Mouse (Mus musculus) T-cell, adult 2 months (primary cell): ENCODE results near the gene Lta.

ENCODE experiments used
- DNase-seq: peaks from one replicate; pipeline ENCODE4 v3.0.0; 2022; ENCODE audit warnings: low spot score

The Lta gene

DNA sequence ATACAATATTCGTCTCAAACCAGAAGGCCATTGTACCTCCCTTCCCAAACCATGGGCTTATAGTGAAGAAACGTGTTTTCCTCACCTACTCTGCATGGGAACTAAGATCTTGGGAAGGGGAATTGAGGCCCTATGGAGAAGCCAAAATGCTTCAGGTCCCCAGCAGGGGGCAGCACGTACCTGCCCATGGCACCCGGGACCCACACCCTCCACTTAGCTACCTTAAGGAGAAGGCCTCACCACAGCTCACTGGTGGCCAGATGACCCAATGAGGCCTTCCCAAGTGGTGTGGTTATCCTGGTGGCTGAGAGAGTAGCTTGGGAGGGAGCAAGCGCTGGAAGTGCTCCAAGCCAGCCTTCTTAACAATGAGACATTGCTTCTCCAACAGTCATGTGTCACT, 26.6 kb downstream of the Lta start:
- peak; percentile 76 for DNase-seq

DNA sequence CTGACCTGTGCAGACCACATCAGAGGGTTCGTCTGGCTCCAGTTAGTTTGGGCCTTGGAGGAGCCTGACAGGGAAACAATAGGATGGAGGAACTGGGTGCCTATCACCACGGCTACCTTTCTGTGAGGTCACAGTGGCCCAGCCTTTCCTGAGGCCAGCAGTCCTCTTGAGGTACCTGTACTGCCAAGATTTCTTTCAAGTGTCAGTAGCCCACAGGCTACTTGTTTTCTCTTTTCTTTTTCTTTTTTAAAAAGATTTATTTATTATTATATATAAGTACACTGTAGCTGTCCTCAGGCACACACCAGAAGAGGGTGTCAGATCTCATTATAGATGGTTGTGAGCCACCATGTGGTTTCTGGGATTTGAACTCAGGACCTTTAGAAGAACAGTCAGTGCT, 29.2 kb downstream of the Lta start, which contains the start of gene Aif1:
Gene Aif1, minus strand, starts transcription at position 101 of the 400 bp plus-strand sequence.
- no peak for DNase-seq

DNA sequence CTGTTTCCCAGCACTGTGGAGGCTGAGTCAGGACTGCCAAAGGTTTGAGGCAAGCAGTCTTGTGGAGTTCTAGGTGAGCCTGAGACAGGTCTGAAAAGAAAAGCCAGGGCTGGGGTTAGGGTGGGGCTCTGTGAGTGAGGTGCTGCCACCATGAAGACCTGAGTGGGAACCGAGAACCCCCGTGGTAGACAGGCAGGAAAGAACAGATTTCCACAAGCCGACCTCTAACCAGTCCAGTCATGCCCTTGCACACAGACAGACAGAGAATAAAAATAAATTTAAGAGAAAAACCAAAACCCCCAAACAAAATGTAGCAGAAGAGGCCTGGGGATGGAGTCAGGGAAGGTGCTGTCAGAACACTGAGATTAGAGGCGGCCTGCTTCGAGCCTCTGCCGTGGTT, 29.8 kb downstream of the Lta start:
- no peak for DNase-seq

DNA sequence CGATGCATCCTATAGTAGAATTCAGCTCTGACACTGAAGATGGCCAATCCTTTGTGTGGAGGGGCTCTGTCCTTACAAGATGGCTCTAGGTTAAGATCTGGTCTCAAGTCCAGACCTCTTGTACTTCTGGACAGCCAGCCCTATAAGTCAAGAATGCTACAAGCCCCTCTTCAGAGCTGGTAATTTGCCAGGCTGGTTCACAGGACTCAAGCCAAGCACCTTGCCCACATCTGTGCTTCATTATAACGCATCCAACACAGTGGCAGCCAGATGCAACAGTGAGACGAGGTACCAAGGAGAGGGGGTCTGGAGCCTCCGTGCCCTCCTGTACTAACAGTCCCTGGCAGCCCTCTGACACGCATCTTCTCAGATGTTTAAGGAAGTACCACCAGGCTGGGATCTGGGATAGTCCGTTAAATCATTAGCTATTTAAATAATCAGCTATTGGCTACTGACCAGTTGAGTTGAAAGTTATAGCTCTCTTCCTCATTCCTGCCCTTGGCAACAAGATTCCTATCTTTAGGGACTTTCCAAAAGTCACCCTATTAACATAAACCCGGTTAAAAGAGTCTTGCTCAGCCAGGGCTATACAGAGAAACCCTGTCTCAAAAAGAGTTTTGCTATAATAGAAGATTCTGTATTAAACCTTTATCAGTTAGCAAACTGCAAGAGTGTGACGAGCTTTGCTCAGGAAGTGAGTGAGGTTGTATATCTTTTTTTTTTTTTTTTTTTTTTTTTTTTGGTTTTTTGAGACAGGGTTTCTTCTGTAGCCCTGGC, 30.8 kb downstream of the Lta start:
- DNase-seq = no peak

- DNase-seq = peak; percentile 47
Measured at GRCm38 (mm10) chr17:35173329-35173728, 31.8 kb downstream of the Lta start.

DNA sequence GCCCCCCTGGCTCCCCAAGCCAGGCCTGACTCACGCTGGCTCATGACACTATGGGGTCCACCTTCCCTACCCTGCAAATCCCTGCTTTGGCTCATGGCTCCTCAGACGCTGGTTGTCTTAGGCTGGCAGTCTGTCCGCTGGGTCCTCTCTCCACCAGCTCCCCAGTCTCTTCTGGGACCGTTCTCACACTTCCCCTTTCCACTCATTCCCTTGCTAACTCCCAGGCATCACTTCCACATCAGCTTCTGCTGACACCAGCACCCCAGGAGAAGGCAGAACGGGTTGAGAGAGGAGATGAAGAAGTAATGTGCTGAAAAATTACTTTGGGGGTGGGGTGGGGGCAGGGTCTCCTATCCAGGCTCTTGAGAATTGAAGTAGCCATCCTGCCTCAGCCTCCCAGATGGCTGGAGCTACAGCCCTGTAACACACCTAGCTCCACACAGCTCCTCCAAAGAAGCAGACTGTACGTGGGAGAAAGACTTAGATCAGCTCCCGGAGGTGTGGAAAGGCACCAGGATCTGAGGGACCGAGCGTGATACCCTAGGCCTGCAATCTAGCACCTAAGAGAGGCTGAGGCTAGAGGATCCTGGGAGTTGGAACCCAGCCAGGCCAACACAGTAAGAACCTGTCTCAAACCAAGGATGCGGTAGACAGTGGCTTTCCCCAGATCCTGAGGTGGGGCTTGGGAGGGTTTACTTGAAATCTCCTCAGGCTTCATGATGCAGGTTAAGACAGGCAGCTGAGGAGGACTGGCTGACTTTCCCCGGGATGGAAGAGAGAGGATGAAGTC, 32.5 kb downstream of the Lta start:
- DNase-seq = peak; percentile 66

- peak; percentile 54 for DNase-seq
Measured at GRCm38 (mm10) chr17:35168541-35169207, 36.5 kb downstream of the Lta start.

DNA sequence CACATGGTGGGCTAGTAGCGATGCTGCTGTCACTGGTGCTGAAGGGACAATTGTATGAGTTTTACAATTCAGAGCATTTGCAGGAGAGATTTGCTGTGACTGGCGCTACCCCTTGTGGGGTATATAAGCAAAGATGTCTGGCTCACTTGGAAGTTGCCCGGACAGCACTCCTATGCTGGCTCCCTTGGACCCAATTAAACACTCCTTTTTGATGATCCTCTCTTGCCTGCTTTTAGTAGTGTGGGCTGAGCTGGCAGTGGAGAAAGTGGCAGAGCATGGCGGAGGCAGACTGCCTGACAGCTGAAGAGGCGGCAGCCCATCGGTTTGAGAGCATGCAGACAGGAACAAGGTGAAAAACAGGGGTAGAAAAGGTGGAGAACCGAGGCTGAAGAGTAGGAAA, 37.4 kb downstream of the Lta start:
- DNase-seq = no peak

- DNase-seq = peak; percentile 79
Measured at GRCm38 (mm10) chr17:35166352-35167035, 38.7 kb downstream of the Lta start.

DNA sequence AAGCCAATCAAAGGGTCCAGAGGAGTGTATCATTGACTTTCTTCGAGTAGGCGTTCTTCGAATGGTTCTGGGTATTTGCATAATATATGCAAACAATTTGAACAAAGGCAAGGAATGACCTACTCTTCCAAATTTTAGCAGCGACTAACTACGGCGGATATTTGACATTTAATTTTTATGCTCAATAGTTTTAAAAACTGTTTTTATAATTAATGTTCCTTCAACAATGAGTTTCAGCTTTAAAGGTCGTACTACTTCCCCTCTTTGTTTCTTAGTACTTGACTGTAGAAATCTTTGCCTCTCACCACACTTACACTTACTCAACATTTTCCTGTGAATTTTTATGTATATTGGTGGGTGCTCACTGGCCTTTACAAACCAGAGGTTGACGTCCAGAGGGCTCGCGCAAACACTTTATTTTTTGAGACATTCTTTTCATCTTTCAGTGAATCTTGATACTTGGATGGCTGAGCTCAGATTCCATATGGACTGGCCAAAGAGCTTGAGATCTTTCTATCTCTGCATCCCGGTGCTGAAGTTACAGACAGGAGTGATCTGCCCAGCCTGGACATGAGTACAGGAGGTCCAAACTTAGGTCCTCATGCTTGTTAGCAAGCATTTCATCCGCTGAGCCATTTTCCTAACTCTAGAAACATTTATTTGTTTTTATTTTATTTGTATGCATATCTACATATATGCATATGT, 39.5 kb downstream of the Lta start:
- no peak for DNase-seq

- peak; percentile 97 for DNase-seq
Measured at GRCm38 (mm10) chr17:35164568-35165450, 40.3 kb downstream of the Lta start, which contains the start of gene Prrc2a. Gene Prrc2a, minus strand, starts transcription at chr17:35164897.

- DNase-seq = no peak
Measured at GRCm38 (mm10) chr17:35164218-35164567, 41.0 kb downstream of the Lta start.

DNA sequence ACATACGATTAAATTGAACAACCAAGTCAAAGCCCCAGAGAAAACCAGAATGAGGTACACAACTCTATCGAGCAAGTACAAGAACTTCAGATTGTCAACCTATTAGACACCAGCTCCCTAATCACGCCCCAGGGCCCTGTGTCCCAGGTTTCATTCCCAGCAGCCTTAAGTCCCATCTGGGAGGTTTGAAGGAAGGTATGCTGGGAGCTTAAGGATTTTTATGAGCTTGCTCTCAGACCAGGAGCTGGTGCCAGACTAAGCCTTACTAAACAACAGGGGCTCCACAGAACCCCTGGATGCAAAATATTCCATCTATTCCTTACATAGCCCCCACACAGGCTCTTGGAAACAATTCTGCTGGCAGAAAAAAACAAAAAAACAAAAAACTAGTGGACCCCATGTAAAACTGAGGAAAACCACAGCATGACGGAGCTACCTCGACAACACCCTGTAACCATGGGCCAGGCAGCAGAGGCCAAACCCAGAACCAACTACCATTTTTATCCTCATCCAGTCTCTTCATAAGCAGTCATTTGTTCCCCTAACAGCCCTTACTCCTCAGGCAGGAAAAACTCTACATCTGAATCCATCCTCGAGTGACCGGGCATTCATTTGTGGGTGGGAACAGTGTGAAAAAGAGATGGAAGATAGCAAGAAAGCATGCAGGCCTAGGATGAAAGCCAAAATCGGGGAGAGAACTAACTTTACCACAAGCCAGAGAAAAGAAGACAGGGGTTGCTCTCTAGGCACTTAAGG, 41.6 kb downstream of the Lta start:
- DNase-seq = no peak

- DNase-seq = no peak
Measured at GRCm38 (mm10) chr17:35162730-35163129, 42.4 kb downstream of the Lta start.

- DNase-seq = no peak
Measured at GRCm38 (mm10) chr17:35162121-35162520, 43.0 kb downstream of the Lta start.

- no peak for DNase-seq
Measured at GRCm38 (mm10) chr17:35161421-35161820, 43.7 kb downstream of the Lta start.

DNA sequence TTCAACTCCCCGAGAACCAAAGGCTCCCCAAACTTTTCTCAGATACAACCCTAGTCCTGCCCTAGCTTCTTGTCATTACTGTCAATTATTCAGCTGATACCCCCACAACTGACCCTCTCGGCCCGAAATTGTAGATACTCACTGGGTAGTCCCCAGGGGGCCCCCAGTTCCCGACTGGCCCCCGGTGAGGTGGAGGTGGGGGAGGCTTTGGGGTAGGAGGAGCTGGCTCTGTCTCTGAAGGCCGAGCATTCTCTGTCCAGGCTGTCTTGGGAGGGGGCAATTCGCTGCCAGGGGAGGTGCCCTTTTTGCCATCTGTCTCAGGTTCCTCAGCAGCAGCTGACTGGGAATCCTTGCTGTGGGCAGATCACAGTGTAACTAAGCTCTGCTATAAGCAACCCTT, 45.5 kb downstream of the Lta start:
- DNase-seq = no peak

DNA sequence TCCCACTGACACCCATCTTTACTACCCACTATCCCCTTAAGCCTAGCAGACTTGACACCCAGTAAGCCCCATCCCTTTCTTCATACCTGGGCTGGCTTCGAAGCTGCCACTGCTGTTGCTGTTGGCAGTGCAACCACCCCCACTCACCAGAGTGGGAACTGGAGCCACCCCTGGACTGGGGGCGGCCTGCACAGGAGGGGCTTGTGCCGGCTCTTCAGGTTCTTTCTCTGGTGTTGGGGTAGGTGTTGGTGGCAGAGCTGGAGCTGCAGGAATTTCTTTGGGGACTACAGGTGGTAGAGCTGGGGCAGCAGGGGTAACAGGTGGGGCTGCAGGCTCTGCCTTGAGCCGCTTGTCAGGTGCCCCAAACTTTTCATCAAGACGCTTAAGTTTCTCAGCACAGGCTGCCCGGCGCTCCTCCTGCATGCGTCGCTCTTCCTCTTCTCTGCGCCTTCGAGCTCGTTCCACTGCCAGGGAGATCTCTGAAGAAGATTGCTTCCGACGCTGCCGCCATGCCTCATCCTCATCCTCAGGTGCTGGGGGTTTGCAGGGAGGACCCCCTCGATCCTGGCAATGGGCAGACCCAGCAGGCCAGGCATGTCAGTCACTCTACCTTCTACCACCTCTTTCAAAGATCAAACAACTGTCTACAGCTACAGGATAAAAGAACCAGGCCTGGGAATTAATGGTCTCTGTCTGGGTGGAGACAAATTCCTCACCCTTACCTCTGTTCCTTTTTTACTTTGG, 46.1 kb downstream of the Lta start:
- DNase-seq = no peak

DNA sequence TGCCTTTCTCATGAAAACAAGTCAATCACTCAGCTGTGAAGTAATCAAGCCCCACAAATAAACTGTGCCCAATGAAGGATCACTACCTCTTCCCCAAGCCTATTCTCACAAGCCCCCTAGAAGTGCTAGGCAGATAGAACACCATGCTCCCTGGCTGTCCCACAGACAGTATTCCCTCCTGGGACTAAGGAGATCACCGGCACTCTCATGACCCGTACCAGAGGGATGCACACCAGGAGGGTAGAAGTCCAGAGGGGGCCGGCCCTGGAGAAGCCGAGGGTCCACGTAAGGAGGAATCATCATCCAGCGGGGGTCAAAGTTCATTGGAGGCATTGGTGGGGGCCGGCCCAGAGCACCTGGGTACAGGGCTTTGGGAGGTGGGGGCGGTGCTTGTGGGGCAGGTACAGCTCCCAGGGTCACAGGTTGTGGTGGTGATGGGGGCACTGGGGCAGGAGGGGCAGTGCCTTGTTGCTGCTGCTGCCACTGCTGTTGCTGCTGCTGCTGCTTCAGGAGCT, 47.4 kb downstream of the Lta start:
- no peak for DNase-seq
